Mouse (Mus musculus) embryonic fibroblast, embryonic 13.5 days (primary cell): ENCODE measurements at regions not wholly inside any gene's neighbourhood (a gene's known extent, or its start where the extent isn't known, plus 50 kb on each side); places are given as distances from the start of the nearest gene placed in this dataset.

Experiments
- H3K27ac ChIP-seq: 2 replicates; pipeline ENCODE4 v1.5.1; 2012; ENCODE audit warnings: low read length, control low read depth, inconsistent platforms; ENCODE audit not compliant: insufficient read depth
- H3K4me1 ChIP-seq: 2 replicates; pipeline ENCODE4 v1.6.1; 2011; ENCODE audit warnings: low read length; ENCODE audit not compliant: control insufficient read depth, insufficient read depth
- H3K4me3 ChIP-seq: 2 replicates; pipeline ENCODE4 v1.5.1; 2011; ENCODE audit warnings: mild to moderate bottlenecking, control low read depth, low read length; ENCODE audit not compliant: insufficient read depth
- CTCF ChIP-seq: IDR thresholded peaks from 2 replicates; pipeline ENCODE4 v1.5.1; 2011; ENCODE audit warnings: mild to moderate bottlenecking, control low read depth, low read length, moderate library complexity, borderline replicate concordance; ENCODE audit not compliant: insufficient read depth
- POLR2A ChIP-seq: IDR thresholded peaks from 2 replicates; pipeline ENCODE4 v1.6.1; 2011; ENCODE audit warnings: low read depth, mild to moderate bottlenecking, control low read depth, low read length, moderate library complexity

DNA sequence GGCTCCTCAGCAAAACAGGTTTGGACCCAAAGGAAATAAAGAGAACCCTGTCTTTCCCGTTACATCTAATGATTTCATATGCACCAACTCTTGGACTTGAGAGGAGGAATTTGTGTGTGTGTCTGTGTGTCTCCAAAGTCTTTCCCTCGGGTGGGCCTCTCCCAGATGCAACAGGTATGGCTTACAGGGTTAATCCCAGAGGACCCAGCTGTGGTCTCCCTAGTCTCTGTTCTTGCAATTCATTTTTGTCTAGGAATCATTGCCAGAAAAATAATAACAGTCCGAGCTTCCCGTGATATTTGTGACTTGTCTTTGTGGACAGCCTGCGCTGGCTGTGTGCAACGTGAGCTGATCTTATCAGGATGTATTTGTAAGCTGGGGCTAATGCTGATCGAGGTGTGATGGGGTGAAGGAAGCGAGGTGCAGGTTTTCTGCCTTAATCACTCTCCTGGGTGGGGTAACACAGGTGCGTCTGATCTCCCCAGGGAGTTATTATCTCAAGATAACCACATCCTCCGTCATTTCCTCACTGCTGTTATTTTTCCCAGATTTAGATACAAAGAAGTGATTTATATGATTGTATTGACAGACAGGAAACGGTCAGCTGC is 627.2 kb upstream of the Sox9 start:
- Histone ChIP-seq H3K4me1 (no peaks in the 10 kb centered on the region), H3K27ac (no peak overlapping the region), H3K4me3 (no peak overlapping the region)
- TF ChIP-seq POLR2A = no peak
- no peak for TF ChIP-seq CTCF

DNA sequence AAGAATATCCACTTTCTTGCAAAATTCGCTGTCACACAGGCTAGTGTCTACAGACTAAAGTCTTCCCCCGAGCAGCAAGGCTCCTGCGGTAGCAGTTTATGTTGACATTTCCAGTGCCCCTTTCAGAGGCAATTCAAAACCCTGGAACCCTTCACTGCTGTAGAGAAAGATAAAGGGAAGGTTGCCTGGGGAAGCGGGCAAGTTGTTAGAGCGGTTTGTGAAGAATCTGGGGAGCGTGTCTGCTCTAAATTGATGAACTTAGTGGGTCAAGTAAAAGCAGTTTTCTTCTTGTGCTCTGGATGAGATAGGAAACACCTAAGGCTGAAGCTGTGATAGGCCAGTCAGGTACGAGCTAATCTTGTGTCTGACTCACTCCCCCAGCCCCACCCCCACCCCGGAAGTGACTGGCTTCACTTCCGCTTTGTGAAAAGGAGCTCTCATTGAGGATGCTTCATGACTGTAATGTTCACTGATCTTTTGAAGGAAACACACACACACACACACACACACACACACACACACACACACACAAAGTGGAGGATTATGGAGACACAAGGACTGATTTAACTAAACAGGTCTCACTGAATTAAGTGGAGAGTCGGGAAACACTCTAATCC is 626.6 kb upstream of the Sox9 start:
- H3K27ac ChIP-seq = no peak overlapping the region
- H3K4me1 ChIP-seq = no peaks in the 10 kb centered on the region
- no peak overlapping the region for H3K4me3 ChIP-seq
- TF ChIP-seq POLR2A (no peak), CTCF (no peak)

DNA sequence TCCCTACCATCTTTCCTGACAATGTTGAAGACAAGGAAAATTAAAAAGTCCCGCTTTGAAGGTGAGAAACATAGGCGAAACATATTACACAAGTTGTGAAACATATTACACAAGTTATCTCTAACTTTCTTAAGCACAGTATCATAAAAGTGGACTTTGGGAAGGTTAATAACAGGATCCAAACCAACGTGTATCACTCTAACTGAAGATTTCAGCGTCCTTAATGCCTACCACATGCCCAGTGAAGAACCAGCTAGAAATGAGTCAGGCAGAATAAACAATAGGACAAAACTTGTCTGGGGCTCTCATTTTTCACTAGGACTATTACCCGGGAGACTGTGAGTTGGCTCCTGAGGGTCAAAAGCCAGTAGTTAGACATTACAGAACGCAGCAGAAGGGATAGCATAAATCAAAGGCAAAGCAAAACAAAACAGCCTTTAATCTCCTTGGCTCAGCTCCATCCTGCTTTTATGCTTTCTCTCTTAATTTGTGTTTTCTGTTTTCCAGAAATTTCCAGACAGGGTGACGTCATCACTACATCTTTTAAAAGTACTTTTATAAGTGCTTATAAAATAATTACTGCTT is 618.3 kb upstream of the Sox9 start:
- Histone ChIP-seq H3K4me3 (no peak overlapping the region), H3K4me1 (no peaks in the 10 kb centered on the region; the same call in 1 of the 2 replicates), H3K27ac (no peak overlapping the region)
- TF ChIP-seq CTCF = no peak
- no peak for TF ChIP-seq POLR2A

DNA sequence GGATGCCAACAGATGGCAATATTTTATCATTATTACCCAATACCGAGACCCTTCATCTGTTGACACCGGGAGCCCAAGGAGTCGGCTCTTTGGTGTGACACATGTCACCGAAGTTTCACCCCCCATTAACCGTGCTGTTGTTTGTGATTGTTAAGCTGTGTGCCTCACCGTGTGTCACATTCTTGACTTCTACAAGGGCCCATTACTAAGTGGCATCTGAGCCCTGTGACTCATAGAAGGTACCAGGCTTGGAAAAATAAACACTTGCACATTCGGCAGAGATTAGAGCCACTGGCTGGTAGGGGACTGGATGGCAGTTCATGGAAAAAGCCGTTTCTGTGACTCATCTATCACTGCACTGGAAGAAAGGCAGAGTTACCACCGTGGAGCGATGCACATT is 608.4 kb upstream of the Sox9 start:
- Histone ChIP-seq H3K4me3 (no peak overlapping the region), H3K4me1 (no peaks in the 10 kb centered on the region), H3K27ac (no peak overlapping the region)
- no peak for TF ChIP-seq POLR2A
- no peak for TF ChIP-seq CTCF

DNA sequence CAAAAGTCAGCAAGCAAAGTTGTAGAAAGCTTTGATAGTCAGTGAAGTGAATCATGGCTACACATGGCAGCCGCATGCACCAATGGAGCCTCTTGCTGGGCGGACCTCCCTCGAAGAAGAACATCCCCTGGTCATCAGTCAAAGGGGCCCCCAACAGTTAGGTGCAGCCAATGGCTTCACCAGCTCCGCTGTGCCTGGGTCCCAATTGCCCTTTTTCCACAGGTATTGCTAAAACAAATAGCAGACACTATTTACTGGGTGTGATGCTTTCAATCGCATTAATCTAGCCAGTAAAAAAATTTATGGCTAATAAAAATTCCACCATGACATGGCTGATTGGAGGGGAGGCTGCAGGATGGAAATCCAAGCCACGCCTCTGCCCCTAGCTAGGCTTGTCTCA is 606.7 kb upstream of the Sox9 start:
- Histone ChIP-seq H3K4me3 (no peak overlapping the region), H3K27ac (no peak overlapping the region), H3K4me1 (no peaks in the 10 kb centered on the region; the same call in 1 of the 2 replicates)
- no peak for TF ChIP-seq CTCF

DNA sequence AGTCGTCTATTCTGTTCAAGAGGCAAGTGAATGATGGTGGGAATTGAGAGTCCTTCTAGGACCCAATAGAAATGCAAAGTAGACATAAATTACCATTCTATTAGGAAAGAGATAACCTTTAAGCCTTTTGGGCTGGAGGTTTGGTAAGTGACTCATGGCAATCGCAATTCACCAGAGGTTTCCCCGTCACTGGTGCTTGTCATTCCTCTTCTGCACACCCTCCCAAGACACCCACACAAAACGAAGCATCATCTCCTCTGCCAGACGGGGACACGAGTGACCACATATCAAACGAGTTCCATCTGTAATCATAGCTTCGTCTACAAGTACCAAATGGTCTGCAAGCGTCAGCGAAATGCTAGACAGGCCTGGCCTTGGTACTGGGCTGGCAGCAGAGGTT is 601.4 kb upstream of the Sox9 start:
- H3K27ac ChIP-seq = no peak overlapping the region
- no peaks in the 10 kb centered on the region; the same call in 1 of the 2 replicates for H3K4me1 ChIP-seq
- TF ChIP-seq POLR2A (no peak), CTCF (no peak)
- no peak overlapping the region for H3K4me3 ChIP-seq

DNA sequence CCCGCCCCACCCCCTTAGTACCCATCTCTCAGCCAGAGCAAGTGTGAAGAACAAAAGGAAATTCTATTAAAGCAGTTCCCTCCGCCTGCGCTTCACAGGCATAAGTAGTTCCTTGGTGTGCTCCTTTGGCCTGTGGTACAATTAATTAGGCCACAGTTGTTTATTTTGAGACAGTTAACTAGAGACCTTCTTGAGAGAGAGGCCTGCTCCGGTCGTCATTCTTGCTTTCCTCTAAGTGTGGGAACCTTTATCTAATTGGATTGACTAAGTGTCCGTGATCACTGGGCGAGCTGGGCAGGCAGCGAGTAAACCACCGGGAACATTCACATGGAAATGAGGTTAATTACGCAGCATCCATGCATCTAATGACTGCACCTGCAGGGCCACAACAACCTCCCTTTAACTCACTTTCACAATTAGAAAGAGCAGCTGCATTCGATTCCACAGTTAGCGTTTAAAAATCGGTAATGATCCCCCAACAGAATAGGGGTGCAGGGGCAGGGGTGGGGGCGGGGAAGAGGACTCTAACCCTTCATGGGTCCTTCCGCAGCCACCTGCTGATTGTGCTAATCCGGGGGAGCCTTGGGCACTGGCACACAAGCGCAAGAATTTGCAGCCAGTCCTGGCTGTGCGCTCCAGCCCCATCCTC is 584.3 kb upstream of the Sox9 start:
- TF ChIP-seq POLR2A (no peak), CTCF (no peak)
- Histone ChIP-seq H3K4me1 (no peaks in the 10 kb centered on the region), H3K27ac (no peak overlapping the region), H3K4me3 (no peak overlapping the region)

DNA sequence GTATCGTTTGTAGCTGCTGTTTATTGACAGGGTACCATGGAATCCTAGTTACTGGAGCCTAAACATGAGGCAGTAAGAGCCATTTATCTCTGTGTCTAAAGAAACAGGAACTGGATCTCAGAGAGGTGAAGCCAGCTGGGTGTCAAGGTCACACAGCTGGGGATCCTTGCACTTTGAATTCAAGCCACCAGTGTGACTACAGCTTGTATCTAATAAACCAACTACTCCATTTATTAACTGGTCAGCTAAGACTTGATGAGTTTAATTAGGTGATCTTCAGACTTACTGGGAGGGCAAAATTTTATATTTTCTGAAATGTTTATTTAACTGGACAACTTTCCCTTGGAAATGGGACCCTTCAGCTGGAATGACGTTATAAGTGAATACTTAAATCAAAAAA is 577.5 kb upstream of the Sox9 start:
- no peaks in the 10 kb centered on the region for H3K4me1 ChIP-seq
- H3K4me3 ChIP-seq = no peak overlapping the region
- no peak for TF ChIP-seq CTCF
- TF ChIP-seq POLR2A = no peak
- no peak overlapping the region for H3K27ac ChIP-seq

DNA sequence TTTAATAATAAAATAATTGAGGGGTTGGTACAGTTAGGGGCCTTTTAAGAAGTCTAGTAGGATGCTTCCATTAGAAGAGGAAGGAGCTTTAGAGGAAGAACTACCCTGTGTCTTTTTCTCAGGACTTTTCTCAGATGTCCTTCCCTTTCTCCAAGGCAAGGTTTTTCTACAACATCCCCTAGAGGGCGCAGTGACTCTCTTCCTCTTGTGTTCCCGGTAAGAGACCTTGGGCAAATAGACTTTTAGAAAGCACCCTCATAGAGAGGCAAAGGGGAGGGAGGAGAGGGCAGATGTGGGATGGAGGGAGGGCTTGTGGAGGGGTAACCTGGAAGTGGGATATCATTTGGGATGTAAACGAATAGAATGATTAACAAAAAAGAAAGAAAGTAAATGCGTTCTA is 572.6 kb upstream of the Sox9 start:
- no peak overlapping the region for H3K27ac ChIP-seq
- no peak overlapping the region for H3K4me3 ChIP-seq
- no peaks in the 10 kb centered on the region for H3K4me1 ChIP-seq
- TF ChIP-seq POLR2A (no peak), CTCF (no peak)
